Mouse (Mus musculus) heart, postnatal 0 days (tissue): ENCODE measurements around the gene Tmppe. TPM values are rescaled to one million over a fixed set of nuclear protein-coding genes. Genes with fewer than 3 reads are reported as not detected.

Source experiments
- ATAC-seq: fragments of 200-750 bp; cut with Nextera tagmentation; 2 replicates; pipeline ENCODE4 v1.8.0; 2017; ENCODE audit warnings: low read depth, moderate number of reproducible peaks, moderate library complexity; ENCODE audit not compliant: insufficient read depth
- DNase-seq: peaks from one replicate; pipeline ENCODE4 v3.0.0-alpha.2; 2016; ENCODE audit warnings: low spot score
- H3K27ac ChIP-seq: fragments of 300-500 bp; sonication (generic); 2 replicates; pipeline ENCODE4 v1.5.1; 2014; ENCODE audit warnings: low read depth, mild to moderate bottlenecking
- H3K27me3 ChIP-seq: fragments of 300-500 bp; sonication (generic); 2 replicates; pipeline ENCODE4 v1.6.1; 2014; ENCODE audit warnings: low read length, mixed read lengths; ENCODE audit not compliant: control insufficient read depth, insufficient read depth
- H3K36me3 ChIP-seq: fragments of 300-500 bp; sonication (generic); replicated peaks from 2 replicates; pipeline ENCODE4 v1.6.1; 2014; ENCODE audit warnings: low read length, mixed read lengths; ENCODE audit not compliant: control insufficient read depth, insufficient read depth
- H3K4me1 ChIP-seq: fragments of 300-500 bp; sonication (generic); 2 replicates; pipeline ENCODE4 v1.6.1; 2014; ENCODE audit warnings: antibody characterized with exemption; ENCODE audit not compliant: control insufficient read depth, insufficient read depth
- H3K4me2 ChIP-seq: fragments of 300-500 bp; sonication (generic); 2 replicates; pipeline ENCODE4 v1.6.1; 2014; ENCODE audit warnings: low read depth, mild to moderate bottlenecking, low read length, moderate library complexity
- H3K4me3 ChIP-seq: fragments of 300-500 bp; sonication (generic); 2 replicates; pipeline ENCODE4 v1.5.1; 2014; ENCODE audit warnings: low read depth, low read length
- H3K9ac ChIP-seq: fragments of 300-500 bp; sonication (generic); replicated peaks from 2 replicates; pipeline ENCODE4 v1.6.1; 2014; ENCODE audit warnings: low read depth, low read length, mixed read lengths
- H3K9me3 ChIP-seq: fragments of 300-500 bp; sonication (generic); replicated peaks from 2 replicates; pipeline ENCODE4 v1.6.1; 2016; ENCODE audit warnings: low read length; ENCODE audit not compliant: control insufficient read depth
- CTCF ChIP-seq: IDR thresholded peaks from 2 replicates; pipeline ENCODE4 v1.5.1; 2016; ENCODE audit warnings: antibody characterized with exemption, control low read depth, low read depth
- EP300 ChIP-seq: IDR thresholded peaks from 2 replicates; pipeline ENCODE4 v1.6.1; 2016; ENCODE audit warnings: antibody characterized with exemption, low read depth
- WGBS: fragments of 180-500 bp; shearing (Covaris S2); extraction: QIAGEN DNeasy Blood & Tissue Kit; methylation state at CpG from one replicate; pipeline ENCODE4 v1.1.7; 2014; 5-methylcytosine and 5-hydroxymethylcytosine counted together
- polyA plus RNA-seq: library from polyadenylated mRNA; unstranded; fragments of >200 nt; fragmentation: Nextera tagmentation; extraction: Ambion mirVana; gene quantifications from 2 replicates; pipeline ENCODE4 v1.2.1, GENCODE M21; 2015
- total RNA-seq: library from RNA; depleted of rRNA; stranded (reverse); fragments of >200 nt; gene quantifications from 2 replicates; pipeline ENCODE4 v1.2.3, GENCODE M21; 2014; ENCODE audit warnings: low replicate concordance

Gene Tmppe
- total and polyA plus RNA-seq, 2 experiments from 2014 or later: 4.5 to 5.4 TPM

GRCm38 (mm10) chr9:114428103-114428834, 27.4 kb downstream of the Tmppe start:
- Histone ChIP-seq H3K9ac (no peak overlapping the region), H3K36me3 (peaks cover 26% of the 10 kb centered on the region), H3K9me3 (0 out of 2 replicates have a peak, but pooled peaks cover 6% of the 10 kb centered on the region), H3K4me2 (no peak overlapping the region), H3K27ac (no peak overlapping the region), H3K4me1 (no peaks in the 10 kb centered on the region), H3K4me3 (no peak overlapping the region), H3K27me3 (no peaks in the 10 kb centered on the region)
- DNase-seq: no peak
- 84% methylated on average over 12 of the region's 12 CpGs for WGBS
- no peak for ATAC-seq
- TF ChIP-seq CTCF (no peak), EP300 (no peak)

- H3K9ac ChIP-seq: no peak overlapping the region
- no peak for DNase-seq
- H3K27ac ChIP-seq: no peak overlapping the region
- peaks cover 23% of the 10 kb centered on the region; the same call in 1 of the 2 replicates for H3K36me3 ChIP-seq
- 69% methylated on average over 2 of the region's 2 CpGs for WGBS
- H3K4me2 ChIP-seq: no peak overlapping the region
- H3K27me3 ChIP-seq: no peaks in the 10 kb centered on the region
- no peaks in the 10 kb centered on the region for H3K9me3 ChIP-seq
- H3K4me1 ChIP-seq: no peaks in the 10 kb centered on the region
- no peak for ATAC-seq
- H3K4me3 ChIP-seq: no peak overlapping the region
- TF ChIP-seq EP300 (no peak), CTCF (no peak)
These were observed 34.8 kb downstream of the Tmppe start for GRCm38 (mm10) chr9:114435668-114436067.

GRCm38 (mm10) chr9:114440548-114440947, 39.6 kb downstream of the Tmppe start:
- 86% methylated on average over 10 of the region's 10 CpGs for WGBS
- no peak overlapping the region for H3K4me3 ChIP-seq
- no peaks in the 10 kb centered on the region for H3K9me3 ChIP-seq
- TF ChIP-seq CTCF: no peak
- no peak for TF ChIP-seq EP300
- H3K4me1 ChIP-seq: no peaks in the 10 kb centered on the region
- no peak overlapping the region for H3K4me2 ChIP-seq
- no peaks in the 10 kb centered on the region for H3K27me3 ChIP-seq
- peaks cover 22% of the 10 kb centered on the region for H3K36me3 ChIP-seq
- H3K9ac ChIP-seq: no peak overlapping the region
- no peak for ATAC-seq
- no peak overlapping the region for H3K27ac ChIP-seq
- no peak for DNase-seq

GRCm38 (mm10) chr9:114442225-114442624, 41.3 kb downstream of the Tmppe start:
- 92% methylated on average over 9 of the region's 9 CpGs for WGBS
- TF ChIP-seq CTCF: no peak
- no peak for TF ChIP-seq EP300
- H3K9ac ChIP-seq: no peak overlapping the region
- no peak overlapping the region for H3K4me2 ChIP-seq
- no peak overlapping the region for H3K27ac ChIP-seq
- H3K9me3 ChIP-seq: no peaks in the 10 kb centered on the region
- H3K4me3 ChIP-seq: no peak overlapping the region
- ATAC-seq: no peak
- no peak for DNase-seq
- H3K27me3 ChIP-seq: no peaks in the 10 kb centered on the region
- H3K4me1 ChIP-seq: no peaks in the 10 kb centered on the region
- peaks cover 21% of the 10 kb centered on the region for H3K36me3 ChIP-seq

GRCm38 (mm10) chr9:114442893-114443292, 42.0 kb downstream of the Tmppe start:
- 73% methylated on average over 9 of the region's 9 CpGs for WGBS
- Histone ChIP-seq H3K4me1 (no peaks in the 10 kb centered on the region), H3K9me3 (no peaks in the 10 kb centered on the region), H3K27ac (no peak overlapping the region), H3K4me3 (no peak overlapping the region), H3K4me2 (no peak overlapping the region), H3K9ac (no peak overlapping the region), H3K36me3 (peaks cover 15% of the 10 kb centered on the region), H3K27me3 (no peaks in the 10 kb centered on the region)
- ATAC-seq (no peak), DNase-seq (no peak)
- no peak for TF ChIP-seq EP300
- TF ChIP-seq CTCF: no peak

DNA sequence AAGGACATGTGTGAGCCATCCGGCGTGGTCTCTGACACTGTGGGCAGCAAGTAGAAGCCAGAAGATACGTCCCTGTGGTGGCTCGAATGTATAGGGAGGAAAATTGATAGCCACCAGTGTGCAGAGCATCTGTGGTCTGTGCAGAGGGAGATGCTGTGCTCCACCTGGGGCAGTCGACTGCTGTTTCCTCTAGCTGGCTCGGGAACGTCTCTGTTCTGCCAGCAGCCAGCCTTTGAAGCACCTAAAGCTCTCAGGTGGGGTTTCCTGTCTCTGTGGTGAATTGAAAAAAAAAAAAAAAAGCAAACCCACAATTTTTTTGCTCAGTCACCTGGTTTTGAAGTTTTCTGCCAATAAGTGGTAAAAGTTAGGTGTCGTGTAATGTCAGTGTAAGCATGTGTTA, 42.4 kb downstream of the Tmppe start:
- Histone ChIP-seq H3K36me3 (peaks cover 10% of the 10 kb centered on the region), H3K9me3 (no peaks in the 10 kb centered on the region), H3K4me2 (no peak overlapping the region), H3K4me3 (no peak overlapping the region), H3K9ac (no peak overlapping the region), H3K27me3 (no peaks in the 10 kb centered on the region), H3K27ac (no peak overlapping the region), H3K4me1 (no peaks in the 10 kb centered on the region)
- TF ChIP-seq CTCF: no peak
- TF ChIP-seq EP300: no peak
- WGBS: 90% methylated on average over 8 of the region's 8 CpGs
- DNase-seq: no peak
- no peak for ATAC-seq
